Mouse (Mus musculus): ENCODE measurements around the gene Supt4a. TPM values are rescaled to one million over a fixed set of nuclear protein-coding genes. Genes with fewer than 3 reads are reported as not detected.

The Supt4a gene
- total RNA-seq, 2 experiments from 2014 or later, result 60.5 to 90.0 TPM

- no peak for DNase-seq
Observed at GRCm38 (mm10) chr11:87751031-87751430, 13.7 kb downstream of the Supt4a start.

DNA sequence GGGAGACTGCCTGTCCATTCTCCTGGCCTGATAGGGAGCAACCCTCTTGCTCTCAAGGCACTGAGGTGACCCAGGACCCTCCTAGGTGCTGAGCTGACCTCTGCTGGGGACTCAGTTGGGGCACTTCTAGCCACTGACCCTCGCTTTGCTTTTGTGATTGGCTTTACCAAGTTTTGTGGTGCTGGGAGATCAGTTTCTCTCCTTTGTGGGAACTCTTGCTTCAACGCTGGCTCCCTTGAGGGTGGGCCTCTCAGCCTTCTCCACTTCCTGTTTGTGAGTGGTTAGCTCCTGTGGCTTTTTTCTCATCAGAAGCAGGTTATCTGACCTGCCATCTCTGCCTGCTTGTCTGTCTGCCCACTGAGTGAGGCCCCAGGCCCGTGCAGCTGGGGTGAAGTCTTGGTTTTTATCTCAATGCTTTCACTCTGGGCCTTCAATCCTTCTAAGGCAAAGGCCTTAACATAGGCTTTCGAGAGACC lies 14.2 kb downstream of the Supt4a start:
- no peak for DNase-seq

DNA sequence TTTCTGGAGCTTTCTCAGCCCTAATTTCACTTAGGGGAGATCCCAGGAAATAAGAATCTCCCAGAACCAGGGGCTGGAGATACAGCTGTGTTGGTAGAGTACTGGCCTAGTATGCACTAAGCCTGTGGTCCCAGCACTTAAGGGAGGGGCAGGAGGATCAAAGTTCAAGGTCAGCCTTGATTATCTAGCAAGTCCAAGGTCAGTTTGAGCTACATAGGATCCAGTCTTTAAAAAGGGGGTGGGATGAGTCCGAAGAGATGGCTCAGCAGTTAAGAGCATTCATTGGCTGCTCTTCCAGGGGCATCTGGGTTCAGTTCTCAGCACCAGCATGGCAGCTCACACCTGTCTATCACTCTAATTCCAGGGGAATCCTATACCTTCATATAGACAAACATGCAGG lies 15.0 kb downstream of the Supt4a start:
- DNase-seq, result no peak

DNA sequence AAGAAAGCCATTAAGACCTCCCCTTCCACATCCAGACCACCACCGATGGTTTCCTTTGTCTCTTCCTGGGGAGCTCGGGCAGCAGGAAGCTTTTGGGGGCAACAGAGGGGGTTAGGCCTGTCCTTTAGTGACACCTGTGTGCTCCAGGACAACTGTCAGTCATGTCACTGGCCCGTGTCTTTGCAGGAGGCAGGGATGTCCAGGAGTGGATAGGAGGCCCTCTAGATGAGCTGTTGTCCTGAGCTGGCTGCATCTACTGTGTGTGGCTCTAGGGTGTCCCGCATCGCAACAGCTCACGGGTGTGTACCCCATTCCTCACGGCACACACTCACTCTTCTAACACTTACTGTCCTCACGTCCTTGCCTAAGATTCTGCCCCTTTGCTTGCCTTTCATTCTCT lies 15.9 kb downstream of the Supt4a start:
- DNase-seq, result no peak

- DNase-seq, result no peak
Observed at GRCm38 (mm10) chr11:87753891-87754501, 16.6 kb downstream of the Supt4a start.

DNA sequence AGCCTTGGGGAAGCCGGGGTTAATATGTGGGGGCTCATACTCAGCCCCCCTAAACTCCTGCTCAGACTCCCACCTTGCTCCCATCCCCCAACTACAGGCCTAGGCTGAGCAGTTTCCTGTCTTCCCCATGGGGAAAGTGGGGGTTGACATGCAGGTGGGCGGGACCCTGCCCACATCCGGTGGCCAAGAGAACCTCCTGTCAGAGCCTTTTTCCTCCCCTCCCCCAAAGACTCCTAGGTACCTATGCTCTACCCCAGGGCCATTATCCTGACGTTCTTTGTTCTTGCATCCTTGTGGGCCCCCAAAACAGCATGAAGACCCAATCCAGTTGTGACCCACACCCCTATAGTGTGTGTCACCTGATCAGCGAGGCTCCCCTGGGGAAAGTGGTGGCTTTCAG lies 17.3 kb downstream of the Supt4a start:
- DNase-seq, result no peak

DNA sequence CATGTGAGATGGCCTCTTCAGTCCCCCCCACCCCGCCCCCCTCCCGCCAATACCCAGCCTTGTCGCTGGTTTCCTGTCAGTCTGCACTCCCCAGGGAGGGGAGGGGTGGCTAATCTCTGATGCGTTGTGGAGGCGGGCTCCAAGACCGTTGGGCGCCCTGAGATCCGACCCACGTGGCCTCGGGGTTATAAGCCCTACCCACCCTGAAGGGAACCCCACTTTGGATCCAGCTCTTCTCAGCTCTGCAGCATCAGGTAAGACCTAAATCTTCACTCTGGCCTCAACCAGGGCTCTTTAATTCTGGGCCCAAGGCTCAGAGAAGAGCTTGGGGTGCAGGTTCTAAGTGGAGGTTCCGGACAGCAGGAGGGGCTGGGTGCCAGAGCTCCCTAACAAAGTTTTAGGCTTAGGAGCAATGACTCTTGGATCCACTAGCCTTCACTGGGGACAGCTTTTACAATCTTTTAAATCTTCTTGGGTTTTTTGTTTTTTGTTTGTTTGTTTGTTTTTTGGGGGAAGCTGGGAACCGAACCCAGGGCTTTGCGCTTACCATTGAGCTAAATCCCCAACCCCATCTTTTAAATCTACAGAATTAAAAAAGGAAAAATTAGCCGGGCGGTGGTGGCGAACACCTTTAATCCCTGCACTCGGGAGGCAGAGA lies 18.1 kb downstream of the Supt4a start:
- peak; percentile 22 to 59 for DNase-seq

DNA sequence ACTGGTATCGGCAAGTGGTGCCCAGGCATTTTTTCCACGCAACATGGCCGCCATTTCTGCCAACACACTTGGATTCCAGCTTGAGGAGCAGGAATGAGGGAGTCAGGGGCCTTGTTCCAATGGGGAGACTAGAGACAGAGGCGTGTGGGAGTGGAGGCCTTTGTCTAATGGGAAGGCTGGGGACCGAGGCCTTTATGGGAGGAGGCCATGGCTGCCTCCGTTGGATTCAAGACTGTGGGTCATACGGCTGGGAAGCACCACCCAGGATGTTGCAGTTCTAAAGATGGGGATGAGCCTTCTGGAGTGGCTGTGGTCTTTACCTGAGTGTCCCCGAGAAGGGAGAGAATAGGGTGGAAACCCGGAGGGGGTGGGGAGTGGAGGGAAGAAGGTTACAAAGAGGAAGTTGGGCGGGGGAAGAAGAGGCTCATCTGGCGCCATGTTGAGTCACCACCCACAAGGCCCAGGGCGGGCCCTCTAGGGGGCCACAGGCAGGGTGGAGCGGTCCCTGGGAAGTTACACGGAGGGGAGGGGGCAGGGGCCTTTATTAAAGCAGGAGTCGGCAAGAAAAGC lies 19.0 kb downstream of the Supt4a start:
- peak in 1 of 2 experiments; percentile 37 for DNase-seq

GRCm38 (mm10) chr11:87757001-87757954 lies 19.9 kb downstream of the Supt4a start:
- no peak for DNase-seq

DNA sequence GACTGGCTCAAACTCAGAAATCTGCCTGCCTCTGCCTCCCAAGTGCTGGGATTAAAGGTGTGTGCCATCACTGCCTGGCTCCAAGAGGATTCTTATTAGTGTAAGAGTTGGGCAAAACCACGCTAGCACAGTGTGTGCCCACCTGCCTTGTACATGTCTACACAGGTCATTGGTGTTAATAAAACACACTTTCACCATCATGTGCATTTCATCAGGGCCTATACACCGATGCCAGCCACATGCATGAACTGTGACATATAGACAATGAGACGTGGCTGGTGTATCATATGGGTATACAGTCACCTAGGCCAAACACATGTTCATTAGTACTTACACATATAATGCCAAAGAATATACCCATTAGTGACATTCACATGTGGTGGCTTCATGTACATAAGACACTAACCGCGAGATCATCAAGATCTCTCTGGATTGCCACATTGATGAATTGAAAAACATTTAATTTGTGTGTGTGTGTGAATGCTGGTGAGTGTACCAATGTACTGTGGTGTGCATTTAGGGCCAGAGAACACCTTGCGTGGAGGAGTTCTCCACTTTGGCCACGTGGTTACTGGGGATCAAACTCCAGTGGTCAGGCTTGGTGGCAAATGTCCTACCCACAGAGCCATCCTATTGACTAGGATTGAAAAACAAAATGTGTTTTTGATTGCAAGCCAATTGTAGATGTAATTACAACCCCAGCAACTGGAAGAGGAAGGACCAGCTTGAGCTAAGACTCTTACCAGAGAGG lies 21.0 kb downstream of the Supt4a start:
- DNase-seq, result no peak

GRCm38 (mm10) chr11:87758957-87759608 lies 21.7 kb downstream of the Supt4a start:
- DNase-seq, result no peak

GRCm38 (mm10) chr11:87759609-87760005 lies 22.3 kb downstream of the Supt4a start:
- peak in 1 of 2 experiments; percentile 43 for DNase-seq

DNA sequence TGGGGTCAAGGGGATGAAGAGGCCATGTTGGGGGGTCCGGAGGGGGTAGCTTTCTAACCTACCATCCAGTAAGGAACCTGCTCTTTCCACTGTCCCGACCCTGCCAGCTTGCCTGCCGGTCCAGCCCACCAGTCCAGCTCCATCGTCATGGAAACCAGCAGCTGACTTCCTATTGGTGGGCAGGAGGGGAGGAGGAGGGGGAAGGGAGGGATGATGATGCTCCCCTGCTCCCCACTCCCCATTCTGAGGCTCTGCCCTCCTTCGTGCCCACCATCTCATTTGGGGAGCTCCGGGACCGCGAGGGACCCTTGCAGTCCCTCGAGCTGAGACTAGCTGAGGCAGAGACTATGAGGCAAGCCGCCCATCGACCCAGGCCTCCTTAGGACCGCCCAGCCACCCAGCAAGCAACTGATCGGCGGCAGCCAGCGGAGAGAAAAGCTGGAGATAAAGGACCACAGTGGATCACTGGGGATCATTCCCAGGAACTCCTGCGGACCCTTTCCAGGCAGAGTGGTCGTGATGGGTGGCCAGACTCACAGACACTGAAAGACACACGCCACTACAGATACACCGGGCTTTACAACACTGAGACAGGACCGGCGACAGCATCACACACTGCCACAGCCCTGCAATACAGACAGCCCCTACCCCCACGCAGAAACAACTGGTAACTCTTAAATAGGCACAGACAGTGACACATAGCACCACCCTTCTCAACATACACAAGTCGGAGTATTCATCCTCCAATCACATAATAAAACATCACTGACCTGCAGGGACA lies 23.1 kb downstream of the Supt4a start, which contains the start of gene Tspoap1:
Tspoap1 (plus strand) TSS at position 241 of the 781 bp plus-strand sequence.
- DNase-seq, result no peak

DNA sequence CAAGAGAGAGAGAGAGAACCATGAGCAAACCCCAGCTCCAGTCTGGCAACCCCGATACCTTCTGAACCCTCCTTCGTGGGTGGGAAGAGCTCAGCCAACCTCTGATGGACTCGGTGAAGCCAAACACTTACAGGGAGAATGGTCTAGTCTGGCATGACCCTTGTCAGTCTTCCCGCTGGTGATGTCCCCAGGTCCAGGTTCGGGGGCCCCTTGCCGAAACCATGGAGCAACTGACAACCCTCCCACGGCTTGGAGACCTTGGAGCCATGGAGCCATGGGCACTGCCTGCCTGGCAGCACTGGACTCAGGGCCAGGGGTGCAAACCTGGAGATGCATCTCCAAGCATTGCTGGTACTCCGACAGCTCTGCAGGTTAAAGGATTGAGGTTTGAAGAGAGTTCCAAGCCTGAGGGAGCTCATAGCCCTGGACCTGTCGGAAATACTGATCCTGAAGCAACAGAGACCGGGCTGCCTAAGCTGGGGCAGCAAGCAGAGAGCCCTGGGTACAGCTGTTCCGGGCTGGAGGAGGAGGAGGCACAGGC lies 23.9 kb downstream of the Supt4a start:
- DNase-seq, result no peak

GRCm38 (mm10) chr11:87761806-87762701 lies 24.7 kb downstream of the Supt4a start:
- DNase-seq, result no peak

GRCm38 (mm10) chr11:87762702-87763385 lies 25.5 kb downstream of the Supt4a start:
- no peak for DNase-seq

- DNase-seq, result peak; percentile 51 to 56
Observed at GRCm38 (mm10) chr11:87763511-87763987, 26.2 kb downstream of the Supt4a start.

Measured in adrenal gland, postnatal 36 days (tissue).